Mouse (Mus musculus): Measurements from ENCODE around the gene Ccdc187. TPM values are rescaled to one million over a fixed set of nuclear protein-coding genes. Genes with fewer than 3 reads are reported as not detected.

The Ccdc187 gene
- polyA plus RNA-seq, 1 experiment from 2014 or later, result not detected

GRCm38 (mm10) chr2:26313394-26313793 is 19.0 kb upstream of the Ccdc187 start:
- no peak for DNase-seq (ENCODE audit: low spot score)
- 0 out of 2 replicates have a peak, but pooled peaks cover under 1% of the 10 kb centered on the region for H3K36me3 ChIP-seq
- no peaks in the 10 kb centered on the region for H3K9me3 ChIP-seq
- no peaks in the 10 kb centered on the region for H3K27me3 ChIP-seq (ENCODE audit: insufficient read depth, poor library complexity, severe bottlenecking)
- peaks cover 76% of the 10 kb centered on the region for H3K4me1 ChIP-seq
- WGBS, result 81% methylated on average over 1 of the region's 1 CpGs
- H3K27ac ChIP-seq, result peak overlapping the region; percentile 11; the same call in 1 of the 2 replicates
- H3K4me3 ChIP-seq, result no peak overlapping the region

GRCm38 (mm10) chr2:26312812-26313211 is 18.5 kb upstream of the Ccdc187 start:
- 56% methylated on average over 2 of the region's 2 CpGs for WGBS
- Histone ChIP-seq H3K36me3 (no peaks in the 10 kb centered on the region), H3K27me3 (ENCODE audit: insufficient read depth, poor library complexity, severe bottlenecking) (no peaks in the 10 kb centered on the region), H3K9me3 (no peaks in the 10 kb centered on the region), H3K4me1 (peaks cover 70% of the 10 kb centered on the region), H3K27ac (no peak overlapping the region), H3K4me3 (no peak overlapping the region)
- DNase-seq (ENCODE audit: low spot score), result no peak

- 52% methylated on average over 5 of the region's 5 CpGs for WGBS
- no peaks in the 10 kb centered on the region for H3K9me3 ChIP-seq
- no peaks in the 10 kb centered on the region for H3K36me3 ChIP-seq
- peak overlapping the region; percentile 23; the same call in 1 of the 2 replicates for H3K27ac ChIP-seq
- no peak for DNase-seq (ENCODE audit: low spot score)
- H3K27me3 ChIP-seq (ENCODE audit: insufficient read depth, poor library complexity, severe bottlenecking), result no peaks in the 10 kb centered on the region
- peaks cover 62% of the 10 kb centered on the region for H3K4me1 ChIP-seq
- no peak overlapping the region for H3K4me3 ChIP-seq
These were observed 17.6 kb upstream of the Ccdc187 start for GRCm38 (mm10) chr2:26311936-26312335.

GRCm38 (mm10) chr2:26309739-26310138 is 15.4 kb upstream of the Ccdc187 start:
- H3K9me3 ChIP-seq, result no peaks in the 10 kb centered on the region
- H3K27me3 ChIP-seq (ENCODE audit: insufficient read depth, poor library complexity, severe bottlenecking), result no peaks in the 10 kb centered on the region
- no peak for DNase-seq (ENCODE audit: low spot score)
- no peaks in the 10 kb centered on the region for H3K36me3 ChIP-seq
- WGBS, result 19% methylated on average over 10 of the region's 10 CpGs
- peak overlapping the region; percentile 59 for H3K27ac ChIP-seq
- no peak overlapping the region for H3K4me3 ChIP-seq
- H3K4me1 ChIP-seq, result peaks cover 47% of the 10 kb centered on the region

- H3K27ac ChIP-seq, result no peak overlapping the region
- 0 out of 2 replicates have a peak, but pooled peaks cover 4% of the 10 kb centered on the region for H3K9me3 ChIP-seq
- H3K36me3 ChIP-seq, result no peaks in the 10 kb centered on the region
- H3K4me3 ChIP-seq, result no peak overlapping the region
- H3K27me3 ChIP-seq (ENCODE audit: insufficient read depth, poor library complexity, severe bottlenecking), result no peaks in the 10 kb centered on the region
- no peak for DNase-seq (ENCODE audit: low spot score)
- 83% methylated on average over 3 of the region's 3 CpGs for WGBS
- peaks cover 27% of the 10 kb centered on the region for H3K4me1 ChIP-seq
These were observed 12.3 kb upstream of the Ccdc187 start for GRCm38 (mm10) chr2:26306702-26307101.

GRCm38 (mm10) chr2:26305555-26305954 is 11.2 kb upstream of the Ccdc187 start:
- H3K36me3 ChIP-seq, result no peaks in the 10 kb centered on the region
- peaks cover 28% of the 10 kb centered on the region for H3K4me1 ChIP-seq
- 0 out of 2 replicates have a peak, but pooled peaks cover 4% of the 10 kb centered on the region for H3K9me3 ChIP-seq
- no peak overlapping the region for H3K4me3 ChIP-seq
- no peak overlapping the region for H3K27ac ChIP-seq
- no peaks in the 10 kb centered on the region for H3K27me3 ChIP-seq (ENCODE audit: insufficient read depth, poor library complexity, severe bottlenecking)
- DNase-seq (ENCODE audit: low spot score), result no peak
- WGBS, result 62% methylated on average over 2 of the region's 2 CpGs

GRCm38 (mm10) chr2:26304711-26305110 is 10.4 kb upstream of the Ccdc187 start:
- H3K27ac ChIP-seq, result no peak overlapping the region
- peaks cover 30% of the 10 kb centered on the region for H3K4me1 ChIP-seq
- 0 out of 2 replicates have a peak, but pooled peaks cover 4% of the 10 kb centered on the region for H3K9me3 ChIP-seq
- peaks cover 7% of the 10 kb centered on the region for H3K27me3 ChIP-seq (ENCODE audit: insufficient read depth, poor library complexity, severe bottlenecking)
- H3K4me3 ChIP-seq, result no peak overlapping the region
- 54% methylated on average over 1 of the region's 1 CpGs for WGBS
- no peak for DNase-seq (ENCODE audit: low spot score)
- H3K36me3 ChIP-seq, result no peaks in the 10 kb centered on the region

- WGBS, result 87% methylated on average over 10 of the region's 10 CpGs
These were observed 7.7 kb upstream of the Ccdc187 start for GRCm38 (mm10) chr2:26302005-26302503.

GRCm38 (mm10) chr2:26300808-26301174 is 6.4 kb upstream of the Ccdc187 start:
- Histone ChIP-seq H3K36me3 (no peaks in the 10 kb centered on the region), H3K4me3 (peak overlapping the region; percentile 25), H3K27me3 (ENCODE audit: insufficient read depth, poor library complexity, severe bottlenecking) (peaks cover 18% of the 10 kb centered on the region), H3K27ac (peak overlapping the region; percentile 56), H3K9me3 (0 out of 2 replicates have a peak, but pooled peaks cover 4% of the 10 kb centered on the region), H3K4me1 (peaks cover 52% of the 10 kb centered on the region)
- peak; percentile 92 for DNase-seq (ENCODE audit: low spot score)
- 2% methylated on average over 3 of the region's 3 CpGs for WGBS

More at GRCm38 (mm10) chr2:26302005-26302503, 7.7 kb upstream of the Ccdc187 start:
- 0 out of 2 replicates have a peak overlapping the region, but pooled peaks have one; percentile 18 for H3K27ac ChIP-seq
- H3K4me3 ChIP-seq, result no peak overlapping the region
- H3K9me3 ChIP-seq, result 0 out of 2 replicates have a peak, but pooled peaks cover 4% of the 10 kb centered on the region
- peaks cover 18% of the 10 kb centered on the region for H3K27me3 ChIP-seq (ENCODE audit: insufficient read depth, poor library complexity, severe bottlenecking)
- peaks cover 47% of the 10 kb centered on the region for H3K4me1 ChIP-seq
- no peak for DNase-seq (ENCODE audit: low spot score)
- no peaks in the 10 kb centered on the region for H3K36me3 ChIP-seq

GRCm38 (mm10) chr2:26300161-26300807 is 5.9 kb upstream of the Ccdc187 start:
- H3K27me3 ChIP-seq (ENCODE audit: insufficient read depth, poor library complexity, severe bottlenecking), result peaks cover 18% of the 10 kb centered on the region
- WGBS, result 38% methylated on average over 5 of the region's 5 CpGs
- DNase-seq (ENCODE audit: low spot score), result no peak
- peaks cover 46% of the 10 kb centered on the region for H3K4me1 ChIP-seq
- peak overlapping the region; percentile 56 for H3K27ac ChIP-seq
- H3K4me3 ChIP-seq, result peak overlapping the region; percentile 25
- H3K9me3 ChIP-seq, result 0 out of 2 replicates have a peak, but pooled peaks cover 4% of the 10 kb centered on the region
- H3K36me3 ChIP-seq, result no peaks in the 10 kb centered on the region

- Histone ChIP-seq H3K36me3 (no peaks in the 10 kb centered on the region), H3K4me3 (no peak overlapping the region), H3K4me1 (peaks cover 44% of the 10 kb centered on the region), H3K27ac (peak overlapping the region; percentile 42; the same call in 1 of the 2 replicates), H3K27me3 (ENCODE audit: insufficient read depth, poor library complexity, severe bottlenecking) (peaks cover 22% of the 10 kb centered on the region), H3K9me3 (0 out of 2 replicates have a peak, but pooled peaks cover 4% of the 10 kb centered on the region)
- 50% methylated on average over 7 of the region's 7 CpGs for WGBS
- DNase-seq (ENCODE audit: low spot score), result no peak
These were observed 5.0 kb upstream of the Ccdc187 start for GRCm38 (mm10) chr2:26299336-26299735.

- Histone ChIP-seq H3K27me3 (ENCODE audit: insufficient read depth, poor library complexity, severe bottlenecking) (peaks cover 22% of the 10 kb centered on the region), H3K36me3 (no peaks in the 10 kb centered on the region), H3K4me3 (no peak overlapping the region), H3K9me3 (0 out of 2 replicates have a peak, but pooled peaks cover under 1% of the 10 kb centered on the region), H3K4me1 (peaks cover 44% of the 10 kb centered on the region), H3K27ac (peak overlapping the region; percentile 54; the same call in 1 of the 2 replicates)
- 28% methylated on average over 4 of the region's 4 CpGs for WGBS
- no peak for DNase-seq (ENCODE audit: low spot score)
These were observed 4.5 kb upstream of the Ccdc187 start for GRCm38 (mm10) chr2:26298856-26299230.

GRCm38 (mm10) chr2:26298208-26298855 is 4.0 kb upstream of the Ccdc187 start:
- no peaks in the 10 kb centered on the region for H3K36me3 ChIP-seq
- no peak for DNase-seq (ENCODE audit: low spot score)
- peak overlapping the region; percentile 54 for H3K27ac ChIP-seq
- H3K27me3 ChIP-seq (ENCODE audit: insufficient read depth, poor library complexity, severe bottlenecking), result peaks cover 27% of the 10 kb centered on the region
- H3K4me3 ChIP-seq, result peak overlapping the region; percentile 44
- 5% methylated on average over 10 of the region's 10 CpGs for WGBS
- H3K4me1 ChIP-seq, result peaks cover 44% of the 10 kb centered on the region
- H3K9me3 ChIP-seq, result no peaks in the 10 kb centered on the region
